Mouse (Mus musculus) MEL (cell line): ENCODE results near the gene Kctd2. TPM values are rescaled to one million over a fixed set of nuclear protein-coding genes. Genes with fewer than 3 reads are reported as not detected.
A peak's percentile ranks its signal among the peaks of the same experiment; 100 is the strongest.
"Not testable (repeated sequence)": the region's sequence is repeated elsewhere in the genome, so short reads cannot be mapped to it uniquely, and the experiment has no call there.

Experiments used
- DNase-seq: peaks from one replicate; pipeline ENCODE4 v3.0.0; 2011; ENCODE audit warnings: low read depth, low spot score
- H3K27ac ChIP-seq: 2 replicates; pipeline ENCODE4 v1.5.1; 2012; ENCODE audit warnings: low read depth, mild to moderate bottlenecking, control low read depth, low read length, moderate library complexity; ENCODE audit not compliant: control insufficient read depth
- H3K27me3 ChIP-seq, 2 experiments: fragments of 150-350 bp in 1 of 2; sonication (generic) in 1 of 2; 2 replicates each; pipeline ENCODE4 v1.6.1; 2012; ENCODE audit warnings: low read length in 2 of 2, mild to moderate bottlenecking in 2 of 2, improper control_type of control experiment in 1 of 2, moderate library complexity in 1 of 2; ENCODE audit not compliant: insufficient read depth in 2 of 2, control insufficient read depth in 1 of 2
- H3K36me3 ChIP-seq, 2 experiments: 2 replicates each; pipeline ENCODE4 v1.6.1; 2012 to 2014; ENCODE audit warnings: low read length in 2 of 2, improper control_type of control experiment in 1 of 2, inconsistent platforms in 1 of 2, mild to moderate bottlenecking in 1 of 2; ENCODE audit not compliant: insufficient read depth in 2 of 2, control insufficient read depth in 1 of 2
- H3K4me1 ChIP-seq, 2 experiments: fragments of 150-350 bp in 1 of 2; sonication (generic) in 1 of 2; 2 replicates each; pipeline ENCODE4 v1.6.1; 2012; ENCODE audit warnings: low read length in 2 of 2, improper control_type of control experiment in 1 of 2, mild to moderate bottlenecking in 1 of 2; ENCODE audit not compliant: insufficient read depth in 2 of 2, control insufficient read depth in 1 of 2
- H3K4me3 ChIP-seq, 2 experiments: fragments of 150-350 bp in 1 of 2; sonication (generic) in 1 of 2; 2 replicates each; pipeline ENCODE4 v1.5.1; 2012; ENCODE audit warnings: low read depth in 2 of 2, low read length in 2 of 2, mild to moderate bottlenecking in 2 of 2, moderate library complexity in 2 of 2, control low read depth in 1 of 2, improper control_type of control experiment in 1 of 2; ENCODE audit not compliant: control insufficient read depth in 1 of 2, insufficient read depth in 1 of 2
- H3K79me2 ChIP-seq: 2 replicates; pipeline ENCODE4 v1.6.1; 2012; ENCODE audit warnings: mild to moderate bottlenecking, low read length, moderate library complexity; ENCODE audit not compliant: control insufficient read depth, poor library complexity, insufficient read depth
- H3K9ac ChIP-seq: 2 replicates; pipeline ENCODE4 v1.6.1; 2012; ENCODE audit warnings: low read depth, mild to moderate bottlenecking, control low read depth, low read length, moderate library complexity; ENCODE audit not compliant: control insufficient read depth, poor library complexity, severe bottlenecking
- H3K9me3 ChIP-seq: fragments of 150-350 bp; sonication (generic); replicated peaks from 2 replicates; pipeline ENCODE4 v1.6.1; 2012; ENCODE audit warnings: mild to moderate bottlenecking, low read length, improper control_type of control experiment, moderate library complexity; ENCODE audit not compliant: insufficient read depth
- CTCF ChIP-seq, 3 experiments: IDR thresholded peaks in 2 of 3; conservative IDR thresholded peaks in 1 of 3; 2 replicates each; pipeline ENCODE4 v1.5.1; 2011 to 2012; ENCODE audit warnings: low read length in 3 of 3, low read depth in 2 of 3, mild to moderate bottlenecking in 2 of 3, improper control_type of control experiment in 1 of 3, inconsistent platforms in 1 of 3, mixed read lengths in 1 of 3, moderate library complexity in 1 of 3; ENCODE audit not compliant: control insufficient read depth in 1 of 3, insufficient read depth in 1 of 3, poor library complexity in 1 of 3, severe bottlenecking in 1 of 3
- EP300 ChIP-seq, 2 experiments: IDR thresholded peaks; 2 replicates each; pipeline ENCODE4 v1.6.1; 2011; ENCODE audit warnings: improper control_type of control experiment in 2 of 2, low read length in 2 of 2, low read depth in 1 of 2, mild to moderate bottlenecking in 1 of 2
- ETS1 ChIP-seq: IDR thresholded peaks from 2 replicates; pipeline ENCODE4 v1.6.1; 2012; ENCODE audit warnings: low read depth, mild to moderate bottlenecking, inconsistent platforms, low read length, improper control_type of control experiment, moderate library complexity
- GATA1 ChIP-seq: IDR thresholded peaks from 2 replicates; pipeline ENCODE4 v1.6.1; 2011; ENCODE audit warnings: low read depth, low read length, improper control_type of control experiment
- HCFC1 ChIP-seq: IDR thresholded peaks from 2 replicates; pipeline ENCODE4 v1.6.1; 2012; ENCODE audit warnings: low read depth, mild to moderate bottlenecking, inconsistent platforms, low read length, improper control_type of control experiment, moderate library complexity
- JUND ChIP-seq: IDR thresholded peaks from 2 replicates; pipeline ENCODE4 v1.6.1; 2011; ENCODE audit warnings: low read depth, mild to moderate bottlenecking, improper control_type of control experiment, low read length
- MAZ ChIP-seq: IDR thresholded peaks from 2 replicates; pipeline ENCODE4 v1.6.1; 2012; ENCODE audit warnings: low read depth, mild to moderate bottlenecking, inconsistent platforms, low read length, improper control_type of control experiment
- MEF2A ChIP-seq: IDR thresholded peaks from 2 replicates; pipeline ENCODE4 v1.6.1; 2014; ENCODE audit warnings: low read depth, mild to moderate bottlenecking, inconsistent platforms, low read length, improper control_type of control experiment; ENCODE audit not compliant: poor library complexity, insufficient replicate concordance, severe bottlenecking; ENCODE audit errors: extremely low read depth
- MXI1 ChIP-seq: IDR thresholded peaks from 2 replicates; pipeline ENCODE4 v1.6.1; 2011; ENCODE audit warnings: mild to moderate bottlenecking, low read depth, low read length, improper control_type of control experiment
- MYB ChIP-seq: IDR thresholded peaks from 2 replicates; pipeline ENCODE4 v1.6.1; 2011; ENCODE audit warnings: mild to moderate bottlenecking, low read depth, low read length, improper control_type of control experiment
- POLR2A ChIP-seq, 2 experiments: IDR thresholded peaks; 2 replicates each; pipeline ENCODE4 v1.6.1; 2011 to 2012; ENCODE audit warnings: low read length in 2 of 2, mild to moderate bottlenecking in 2 of 2, control low read depth in 1 of 2, improper control_type of control experiment in 1 of 2, low read depth in 1 of 2, moderate library complexity in 1 of 2; ENCODE audit not compliant: control insufficient read depth in 1 of 2, insufficient read depth in 1 of 2, poor library complexity in 1 of 2
- POLR2AphosphoS2 ChIP-seq: IDR thresholded peaks from 2 replicates; pipeline ENCODE4 v1.6.1; 2011; ENCODE audit warnings: low read length, improper control_type of control experiment
- POLR2AphosphoS5 ChIP-seq: IDR thresholded peaks from 2 replicates; pipeline ENCODE4 v1.6.1; 2012; ENCODE audit warnings: low read depth, borderline replicate concordance, mild to moderate bottlenecking, inconsistent platforms, low read length, moderate library complexity, mixed read lengths
- RCOR1 ChIP-seq: IDR thresholded peaks from 2 replicates; pipeline ENCODE4 v1.6.1; 2012; ENCODE audit warnings: low read depth, mild to moderate bottlenecking, inconsistent platforms, low read length, improper control_type of control experiment
- SIN3A ChIP-seq: IDR thresholded peaks from 2 replicates; pipeline ENCODE4 v1.6.1; 2012; ENCODE audit warnings: low read length, improper control_type of control experiment, inconsistent platforms
- SMC3 ChIP-seq: IDR thresholded peaks from 2 replicates; pipeline ENCODE4 v1.6.1; 2011; ENCODE audit warnings: low read depth, low read length, improper control_type of control experiment
- TBP ChIP-seq: IDR thresholded peaks from 2 replicates; pipeline ENCODE4 v1.8.0; 2011; ENCODE audit warnings: low read depth, low read length, improper control_type of control experiment
- ZC3H11A ChIP-seq: IDR thresholded peaks from 2 replicates; pipeline ENCODE4 v1.6.1; 2012; ENCODE audit warnings: low read depth, mild to moderate bottlenecking, inconsistent platforms, low read length, improper control_type of control experiment
- ZNF384 ChIP-seq: IDR thresholded peaks from 2 replicates; pipeline ENCODE4 v1.6.1; 2012; ENCODE audit warnings: low read depth, mild to moderate bottlenecking, inconsistent platforms, low read length, improper control_type of control experiment
- polyA plus RNA-seq, 2 experiments: library from polyadenylated mRNA; stranded (reverse) in 1 of 2; unstranded in 1 of 2; fragments of >175 nt in 1 of 2; fragments of >200 nt in 1 of 2; gene quantifications; 2 replicates each; pipeline versions ENCODE4 v1.2.1 to v1.2.4; 2012; ENCODE audit warnings: low replicate concordance in 2 of 2, low read depth in 1 of 2; ENCODE audit not compliant: insufficient read length in 2 of 2, insufficient read depth in 1 of 2, missing spikeins in 1 of 2
- total RNA-seq: library from RNA; depleted of rRNA; stranded (reverse); fragments of 300-350 nt; gene quantifications from 2 replicates; pipeline ENCODE4 v1.2.3, GENCODE M21; 2012

Gene Kctd2
- total and polyA plus RNA-seq, 3 experiments: 13.2 to 20.6 TPM; not detected in 1

- H3K9ac ChIP-seq: peak overlapping the region; percentile 82
Measured at GRCm38 (mm10) chr11:115475758-115476237, 55.9 kb downstream of the Kctd2 start.

GRCm38 (mm10) chr11:115476630-115477029 is 56.7 kb downstream of the Kctd2 start:
- H3K36me3 ChIP-seq: peaks cover 2 to 32% of the 10 kb centered on the region in 2 experiments; a peak in 3 of 4 replicates
- peak; percentile 42 for DNase-seq
- H3K9ac ChIP-seq: peak overlapping the region; percentile 82
- H3K9me3 ChIP-seq, H3K27me3 ChIP-seq, H3K79me2 ChIP-seq: not testable (repeated sequence)
- H3K27ac ChIP-seq: peak overlapping the region; percentile 62
- H3K4me1 ChIP-seq: peaks cover 15 to 46% of the 10 kb centered on the region in 2 experiments
- TF ChIP-seq TBP: peak; percentile 81
- peak overlapping the region; percentile 90 to 100 for H3K4me3 ChIP-seq

More at GRCm38 (mm10) chr11:115475758-115476237, 55.9 kb downstream of the Kctd2 start:
- no peaks in the 10 kb centered on the region for H3K27me3 ChIP-seq
- H3K36me3 ChIP-seq: peaks cover 0 to 32% of the 10 kb centered on the region in 2 experiments; a peak in 2 of 4 replicates
- peak overlapping the region; percentile 90 to 100 for H3K4me3 ChIP-seq
- no peaks in the 10 kb centered on the region for H3K9me3 ChIP-seq
- peaks cover 15 to 46% of the 10 kb centered on the region in 2 experiments for H3K4me1 ChIP-seq
- TF ChIP-seq ZNF384 (no peak), CTCF (IDR thresholded peaks at IDR 0.05 in 2 of 3, conservative IDR thresholded peaks at IDR 0.05 in 1 of 3; ENCODE audit: control insufficient read depth in 1 of 3, insufficient read depth in 1 of 3, low read depth in 2 of 3, low read length in 3 of 3, poor library complexity in 1 of 3, severe bottlenecking in 1 of 3) (no peak), HCFC1 (no peak), MYB (no peak), SMC3 (no peak), POLR2AphosphoS2 (no peak), EP300 (IDR thresholded peaks at IDR 0.05; ENCODE audit: low read depth in 1 of 2, low read length in 2 of 2) (no peak), SIN3A (peak; percentile 23), POLR2A (IDR thresholded peaks at IDR 0.05; ENCODE audit: control insufficient read depth in 1 of 2, insufficient read depth in 1 of 2, low read depth in 1 of 2, low read length in 2 of 2, poor library complexity in 1 of 2) (no peak), RCOR1 (no peak), MEF2A (no peak), POLR2AphosphoS5 (no peak), ZC3H11A (no peak), MXI1 (peak; percentile 63; the same call in 1 of the 2 replicates), JUND (no peak), GATA1 (no peak), ETS1 (no peak), MAZ (no peak), TBP (0 out of 2 replicates have a peak, but pooled peaks have one; percentile 2)
- peaks cover 5% of the 10 kb centered on the region for H3K79me2 ChIP-seq
- peak overlapping the region; percentile 31 for H3K27ac ChIP-seq
- DNase-seq: peak; percentile 74
